Mouse (Mus musculus): ENCODE results near the gene Taf6l.

- TF ChIP-seq CHD2 (IDR thresholded peaks at IDR 0.05; ENCODE audit: low read depth, low read length) (no peak), MAFK (IDR thresholded peaks at IDR 0.05; ENCODE audit: insufficient read depth, low read depth, low read length) (no peak), ZNF384 (IDR thresholded peaks at IDR 0.05; ENCODE audit: low read depth, low read length) (no peak), ZC3H11A (IDR thresholded peaks at IDR 0.05; ENCODE audit: borderline replicate concordance, low read depth, low read length) (no peak)
Observed at GRCm38 (mm10) chr19:8757471-8757998, 28.7 kb downstream of the Taf6l start.

Data from ES-E14 (cell line).